Mouse (Mus musculus) neural tube, embryonic 10.5 days (tissue): ENCODE measurements around the gene Traf3.

Source experiments
- DNase-seq: peaks from one replicate; pipeline ENCODE4 v3.0.0-alpha.2; 2017; ENCODE audit warnings: low spot score; ENCODE audit errors: extremely low spot score

Gene Traf3

GRCm38 (mm10) chr12:111193331-111193730 is 27.2 kb downstream of the Traf3 start:
- no peak for DNase-seq

GRCm38 (mm10) chr12:111196548-111196947 is 30.4 kb downstream of the Traf3 start:
- DNase-seq, result no peak

GRCm38 (mm10) chr12:111203076-111203475 is 36.9 kb downstream of the Traf3 start:
- DNase-seq, result no peak

GRCm38 (mm10) chr12:111203945-111204344 is 37.8 kb downstream of the Traf3 start:
- DNase-seq, result no peak

GRCm38 (mm10) chr12:111207641-111208040 is 41.5 kb downstream of the Traf3 start:
- DNase-seq, result no peak

GRCm38 (mm10) chr12:111211729-111212128 is 45.6 kb downstream of the Traf3 start:
- DNase-seq, result no peak

- DNase-seq, result no peak
These were observed 52.7 kb downstream of the Traf3 start for GRCm38 (mm10) chr12:111218867-111219266.

- no peak for DNase-seq
These were observed 59.1 kb downstream of the Traf3 start for GRCm38 (mm10) chr12:111225197-111225780.

- no peak for DNase-seq
These were observed 61.2 kb downstream of the Traf3 start for GRCm38 (mm10) chr12:111227410-111227809.

GRCm38 (mm10) chr12:111228488-111228887 is 62.3 kb downstream of the Traf3 start:
- DNase-seq, result no peak

- no peak for DNase-seq
These were observed 64.6 kb downstream of the Traf3 start for GRCm38 (mm10) chr12:111230793-111231192.

- DNase-seq, result no peak
These were observed 67.6 kb downstream of the Traf3 start for GRCm38 (mm10) chr12:111233798-111234197.

GRCm38 (mm10) chr12:111234383-111234782 is 68.2 kb downstream of the Traf3 start:
- no peak for DNase-seq

- no peak for DNase-seq
These were observed 69.5 kb downstream of the Traf3 start for GRCm38 (mm10) chr12:111235631-111236030.

- DNase-seq, result no peak
These were observed 71.5 kb downstream of the Traf3 start for GRCm38 (mm10) chr12:111237611-111238188.

- no peak for DNase-seq
These were observed 72.2 kb downstream of the Traf3 start for GRCm38 (mm10) chr12:111238345-111238744.

GRCm38 (mm10) chr12:111238778-111239177 is 72.6 kb downstream of the Traf3 start:
- no peak for DNase-seq

GRCm38 (mm10) chr12:111239930-111240329 is 73.8 kb downstream of the Traf3 start:
- no peak for DNase-seq

- no peak for DNase-seq
These were observed 75.7 kb downstream of the Traf3 start for GRCm38 (mm10) chr12:111241916-111242315.

- DNase-seq, result no peak
These were observed 76.2 kb downstream of the Traf3 start for GRCm38 (mm10) chr12:111242346-111242745.

- no peak for DNase-seq
These were observed 77.6 kb downstream of the Traf3 start for GRCm38 (mm10) chr12:111243733-111244132.

GRCm38 (mm10) chr12:111245070-111245469 is 78.9 kb downstream of the Traf3 start:
- DNase-seq, result no peak

GRCm38 (mm10) chr12:111246808-111247464 is 80.8 kb downstream of the Traf3 start:
- no peak for DNase-seq
